Mouse (Mus musculus) 3T3-L1 (cell line): ENCODE results near the gene Edem1.
"Not testable (repeated sequence)": the region's sequence is repeated elsewhere in the genome, so short reads cannot be mapped to it uniquely, and the experiment has no call there.

Source experiments
- DNase-seq: peaks from one replicate; pipeline ENCODE4 v3.0.0-alpha.2; 2015; ENCODE audit warnings: low read depth, low spot score

The Edem1 gene

DNA sequence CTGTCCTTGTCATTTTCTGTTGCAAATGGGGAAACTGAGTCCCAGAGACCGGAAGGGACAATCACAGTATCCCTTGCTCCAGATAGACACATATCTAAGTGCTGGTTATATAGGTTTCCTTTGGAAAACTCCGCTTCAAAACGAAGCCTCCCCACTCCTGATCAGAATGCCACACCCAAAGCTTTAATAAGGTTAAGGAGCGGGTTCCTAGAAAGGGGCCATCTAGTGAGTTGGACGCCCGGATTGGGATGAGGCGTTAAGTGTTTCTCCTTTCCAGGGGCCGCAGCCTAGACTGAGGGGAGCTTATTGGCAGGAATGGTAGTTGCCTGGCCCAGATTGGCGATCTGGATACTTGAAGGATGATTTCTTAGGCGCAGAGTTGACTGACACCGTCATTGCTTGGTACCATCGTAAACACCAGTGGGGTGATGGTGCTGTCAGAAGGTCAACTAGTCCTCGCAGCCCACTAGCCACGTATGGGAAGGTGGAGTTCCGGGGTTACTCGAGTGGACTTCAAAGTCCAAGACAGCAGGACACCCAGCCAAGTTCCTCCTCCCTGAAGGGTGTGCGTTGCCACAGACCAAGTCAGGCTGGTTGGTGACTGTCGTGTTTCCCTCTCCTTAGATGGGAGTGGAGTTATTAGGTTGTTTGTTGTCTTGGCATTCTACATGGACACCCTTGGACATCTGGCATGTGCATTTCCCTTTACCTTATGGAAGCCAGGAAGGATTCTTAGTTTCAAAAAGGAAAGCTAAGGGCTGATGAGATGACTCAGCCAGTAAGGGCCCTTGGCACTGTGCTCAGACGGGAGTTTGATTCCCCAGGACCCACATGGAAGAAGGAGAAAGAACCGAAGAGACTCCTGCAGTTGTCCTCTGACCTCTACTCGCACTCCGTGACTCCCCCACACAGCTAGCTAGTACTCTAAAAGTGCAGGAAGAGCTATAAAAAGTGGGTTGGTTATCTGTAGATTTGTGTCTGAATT, 1.2 kb downstream of the Edem1 start:
- peak; percentile 76 for DNase-seq

DNA sequence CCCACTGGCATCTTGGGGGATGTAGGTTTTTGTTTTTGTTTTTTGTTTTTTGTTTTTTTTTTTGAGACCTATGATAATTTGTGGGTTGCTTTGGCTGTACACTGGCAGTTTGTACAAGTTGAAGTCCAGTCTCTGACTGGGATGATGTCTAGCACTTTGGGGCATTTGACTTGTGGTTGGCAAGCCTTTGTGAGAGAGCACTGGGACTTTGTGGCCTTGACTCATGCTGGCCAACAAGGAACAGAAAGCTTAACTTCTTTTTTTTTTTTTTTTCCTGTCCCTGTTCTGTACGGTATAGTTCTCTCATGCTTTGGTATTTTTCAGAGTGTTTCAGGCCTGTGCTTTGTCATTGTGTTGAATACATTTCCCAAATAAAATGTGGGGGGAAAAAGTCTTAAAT, 3.7 kb downstream of the Edem1 start:
- DNase-seq, result peak; percentile 54

- DNase-seq, result no peak
Measured at GRCm38 (mm10) chr6:108832989-108833388, 4.5 kb downstream of the Edem1 start.

DNA sequence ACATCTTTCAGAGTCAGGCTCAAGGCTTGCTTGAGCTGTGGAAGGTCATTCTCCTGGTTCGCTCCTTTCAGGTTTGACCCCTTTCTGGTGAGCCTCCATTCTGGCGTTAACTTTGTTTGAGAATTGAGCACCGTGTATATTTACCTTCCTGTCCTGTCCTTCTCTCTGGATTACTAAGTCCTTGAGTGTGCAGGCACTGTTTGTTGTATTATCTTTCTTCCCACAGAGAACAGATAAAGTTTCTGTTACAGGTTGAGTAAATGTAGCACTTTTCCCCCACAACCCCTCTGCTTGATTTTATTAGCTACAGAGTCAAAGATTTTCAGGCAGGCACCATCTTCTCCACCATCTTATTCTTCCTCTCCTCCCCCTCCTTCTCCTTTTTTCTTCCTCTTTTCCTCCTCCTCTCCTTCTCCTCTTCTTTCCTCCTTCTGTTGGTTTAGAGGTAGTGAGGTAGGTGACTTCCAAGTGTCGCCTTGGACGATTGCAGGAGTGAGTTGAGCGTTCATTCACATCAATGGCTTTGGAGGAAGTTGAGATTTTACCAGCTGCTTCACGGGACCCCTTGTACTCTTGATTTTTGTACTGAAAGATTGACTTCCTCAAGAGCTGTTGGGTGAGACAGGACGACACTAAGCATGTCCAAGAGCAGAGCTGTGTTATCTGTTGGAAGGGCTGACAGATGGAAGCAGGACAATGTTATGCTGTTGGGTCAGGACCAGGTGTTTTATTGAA, 5.7 kb downstream of the Edem1 start:
- DNase-seq, result no peak

DNA sequence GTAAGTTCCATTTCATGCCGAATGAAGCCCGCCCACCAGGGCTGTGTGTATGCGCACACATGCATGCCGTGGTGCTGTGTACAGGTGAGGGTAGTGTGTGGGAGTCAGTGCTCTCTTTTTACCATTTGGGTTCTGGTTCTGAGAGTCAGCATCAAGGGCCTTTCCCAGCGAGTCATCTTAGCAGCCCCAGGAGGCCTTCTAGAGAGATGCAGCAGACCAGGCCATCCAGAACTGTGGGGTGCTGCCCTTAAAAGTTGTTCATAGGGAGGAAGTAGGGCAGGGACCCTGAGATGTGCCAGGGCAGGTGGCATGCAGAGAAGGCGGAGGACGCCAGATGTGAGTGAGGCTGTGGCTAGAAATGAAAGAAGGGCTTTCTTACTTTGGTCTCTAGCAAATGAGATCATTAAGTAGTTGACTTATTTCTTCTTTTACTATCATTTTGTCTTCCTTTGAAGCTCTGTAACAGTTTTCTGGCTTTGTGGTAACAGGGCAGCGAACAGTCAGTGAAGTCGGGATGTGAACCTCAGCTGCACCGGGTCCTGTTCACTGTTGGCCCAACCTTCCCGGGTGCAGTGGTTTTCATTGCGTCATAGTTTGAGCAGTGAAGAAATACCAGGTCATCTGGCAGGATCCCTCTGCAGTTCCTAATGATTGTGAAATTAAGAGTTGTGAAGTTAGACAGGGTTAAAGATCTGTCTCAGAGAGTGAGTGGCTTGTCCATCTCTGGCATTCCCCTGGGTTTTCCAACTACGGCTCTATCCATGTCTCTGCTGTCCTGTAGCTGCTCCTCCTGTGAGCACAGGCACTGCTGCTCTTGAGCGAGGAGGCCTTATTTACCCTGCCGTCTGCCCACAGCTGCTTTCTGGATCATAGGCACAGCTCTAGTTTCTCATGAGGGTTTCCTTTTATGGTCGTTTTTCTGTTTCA, 7.6 kb downstream of the Edem1 start:
- DNase-seq, result peak; percentile 78

DNA sequence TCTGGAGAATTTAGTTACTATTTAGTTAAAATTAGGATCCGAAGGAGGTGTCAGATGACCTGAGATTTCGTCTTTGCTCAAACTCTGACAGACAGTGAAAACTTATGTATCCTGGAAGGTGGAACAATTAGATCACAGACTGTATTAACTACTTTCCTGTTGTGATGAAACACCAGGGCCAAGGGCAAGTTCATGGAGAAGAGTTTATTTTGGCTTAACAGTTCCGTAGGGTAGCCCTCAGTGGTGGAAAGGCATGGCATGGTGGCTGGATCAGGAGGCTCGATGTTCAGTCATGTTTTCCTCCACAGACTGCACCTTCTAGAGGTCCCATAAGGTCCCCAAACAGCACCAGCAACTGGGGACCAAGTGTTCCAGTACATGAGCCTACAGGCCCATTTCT, 8.6 kb downstream of the Edem1 start:
- no peak for DNase-seq

GRCm38 (mm10) chr6:108837958-108838357, 9.5 kb downstream of the Edem1 start:
- no peak for DNase-seq

- no peak for DNase-seq
Measured at GRCm38 (mm10) chr6:108839432-108839831, 11.0 kb downstream of the Edem1 start.

DNA sequence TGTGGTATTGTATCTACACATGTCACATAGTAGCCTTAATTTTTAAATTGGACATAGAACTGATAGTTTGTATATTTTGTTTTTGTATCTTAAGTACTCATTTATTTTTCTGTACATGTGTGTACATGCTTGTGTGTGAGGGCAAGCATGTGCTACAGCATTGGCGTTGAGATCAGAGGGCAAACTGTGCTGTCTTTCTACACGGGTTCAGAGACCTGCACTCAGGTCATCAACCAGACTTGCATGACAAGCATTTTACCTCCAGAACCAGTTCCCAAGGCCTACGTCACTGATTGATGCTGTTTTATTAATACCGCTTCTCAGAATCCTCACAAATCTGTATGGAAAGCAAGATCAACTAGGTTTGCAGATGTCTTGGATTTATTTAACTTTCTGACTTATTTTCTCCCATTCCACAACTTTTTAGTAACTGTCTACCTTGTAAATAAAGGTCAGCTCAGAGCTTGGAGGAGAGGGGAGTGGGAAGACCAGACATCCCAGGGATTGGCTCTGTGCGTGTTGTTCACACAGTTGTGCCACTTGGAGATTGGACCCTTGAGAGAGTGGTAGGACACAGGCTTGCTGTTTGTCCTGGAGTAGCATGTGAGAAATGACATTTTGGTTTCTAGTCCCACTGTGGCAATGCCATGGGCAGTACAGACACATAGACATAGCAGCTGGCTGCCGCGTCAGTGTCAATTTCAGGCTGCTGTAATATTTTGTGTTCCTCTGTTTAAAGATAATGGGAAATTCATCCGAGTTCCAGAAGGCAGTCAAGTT, 12.6 kb downstream of the Edem1 start:
- DNase-seq, result no peak

GRCm38 (mm10) chr6:108843664-108844063, 15.2 kb downstream of the Edem1 start:
- peak; percentile 99 for DNase-seq

GRCm38 (mm10) chr6:108844093-108844492, 15.7 kb downstream of the Edem1 start:
- DNase-seq, result peak; percentile 48

GRCm38 (mm10) chr6:108844771-108845170, 16.3 kb downstream of the Edem1 start:
- DNase-seq, result no peak

GRCm38 (mm10) chr6:108852088-108852670, 23.7 kb downstream of the Edem1 start:
- DNase-seq, result no peak

DNA sequence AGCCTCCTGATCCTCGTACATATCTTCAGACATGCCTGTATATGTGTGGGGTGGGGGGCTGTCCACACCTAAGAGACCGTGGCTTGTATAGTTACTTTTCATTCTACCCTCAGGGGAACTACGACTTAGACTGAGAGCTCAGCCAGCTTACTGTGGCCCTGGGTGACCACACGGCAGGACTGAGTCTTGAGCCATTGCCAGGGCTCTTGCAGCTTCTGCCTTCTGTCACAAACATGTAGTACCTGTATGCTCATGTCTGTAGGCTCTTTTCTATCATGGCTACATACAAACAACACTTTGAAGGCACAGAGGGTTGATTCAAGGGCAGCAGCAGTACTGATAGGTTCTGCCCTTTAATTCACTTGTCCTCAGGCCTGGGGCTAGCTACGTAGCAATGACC, 24.5 kb downstream of the Edem1 start:
- DNase-seq, result no peak

- DNase-seq, result no peak
Measured at GRCm38 (mm10) chr6:108858583-108858982, 30.1 kb downstream of the Edem1 start.

DNA sequence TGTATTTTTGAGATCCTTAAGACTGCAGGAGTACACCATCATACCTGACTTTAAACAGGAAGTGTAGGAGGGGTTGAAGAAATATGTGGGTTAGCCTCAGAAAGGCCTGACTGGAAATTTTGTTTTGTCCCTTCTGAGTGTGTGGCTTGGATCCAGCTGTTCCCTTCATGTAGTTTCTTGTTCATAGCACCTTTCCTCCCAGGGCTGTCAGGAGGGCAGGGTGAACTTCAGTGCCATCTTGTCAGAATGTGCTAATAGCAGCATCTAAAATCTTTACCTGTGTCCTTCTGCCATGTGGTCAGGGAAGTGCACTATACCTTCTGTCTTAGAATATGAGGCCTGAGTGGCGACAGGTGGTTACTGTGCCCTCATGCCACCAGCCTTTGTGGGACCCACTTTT, 32.8 kb downstream of the Edem1 start:
- no peak for DNase-seq

DNA sequence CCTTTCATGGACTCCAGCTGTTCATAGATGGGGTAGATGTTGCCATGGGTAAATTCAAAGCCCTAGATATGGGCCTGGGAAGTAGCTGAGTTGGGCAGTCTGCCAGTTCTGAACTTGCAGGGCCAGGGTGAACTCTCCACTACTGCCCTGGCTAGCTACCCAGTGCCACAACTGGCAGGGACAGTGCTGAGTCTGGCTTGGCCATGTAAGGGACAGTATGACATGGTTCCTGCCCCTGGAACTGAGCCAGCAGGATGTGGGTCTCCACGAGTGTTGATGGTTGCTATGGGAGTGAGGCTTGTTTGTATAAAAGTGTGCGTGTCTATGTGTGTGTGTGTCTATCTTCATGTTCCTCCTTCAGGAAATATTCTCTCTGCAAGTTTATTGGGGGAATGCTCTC, 34.1 kb downstream of the Edem1 start:
- DNase-seq, result no peak

DNA sequence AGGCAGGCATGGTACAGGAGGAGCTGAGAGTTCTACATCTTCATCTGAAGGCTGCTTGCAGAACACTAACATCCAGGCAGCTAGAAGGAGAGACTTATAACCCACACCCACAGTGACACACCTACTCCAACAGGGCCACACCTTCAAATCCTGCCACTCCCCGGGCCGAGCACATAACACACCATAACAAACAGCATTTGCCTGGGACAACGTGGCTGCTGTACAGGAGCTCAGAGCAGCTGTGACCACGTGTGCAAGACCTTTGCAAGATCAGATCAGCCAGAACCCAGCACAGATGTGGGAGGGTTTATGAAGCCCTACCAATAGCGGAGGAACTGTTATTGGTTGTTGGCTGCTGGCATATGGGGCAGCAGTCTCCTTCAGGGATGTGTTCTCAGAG, 37.9 kb downstream of the Edem1 start:
- no peak for DNase-seq

GRCm38 (mm10) chr6:108869031-108869430, 40.6 kb downstream of the Edem1 start:
- DNase-seq, result not testable (repeated sequence)

DNA sequence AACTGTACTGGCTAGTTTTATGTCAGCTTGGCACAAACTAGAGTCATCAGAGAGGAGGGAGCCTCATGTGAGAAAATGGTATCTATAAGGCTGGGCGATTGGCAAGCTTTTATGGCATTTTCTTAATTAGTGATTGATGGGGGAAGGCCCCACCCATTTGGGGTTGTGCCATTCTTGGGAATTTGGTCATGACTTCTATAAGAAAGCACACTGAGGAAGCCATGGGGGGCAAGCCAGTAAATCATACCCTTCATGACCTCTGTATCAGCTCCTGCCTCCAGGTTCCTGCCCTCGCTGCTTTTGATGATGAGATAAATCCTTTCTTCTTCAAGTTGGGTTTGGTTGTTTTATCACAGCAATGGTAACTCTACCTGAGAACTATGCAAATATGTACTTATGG, 42.0 kb downstream of the Edem1 start:
- DNase-seq, result no peak
